Mouse (Mus musculus) stomach, postnatal 0 days (tissue): ENCODE measurements around the gene Zfp940. TPM values are rescaled to one million over a fixed set of nuclear protein-coding genes. Genes with fewer than 3 reads are reported as not detected.
A peak's percentile ranks its signal among the peaks of the same experiment; 100 is the strongest.

Experiments
- ATAC-seq: fragments of 200-750 bp; cut with Nextera tagmentation; 2 replicates; pipeline ENCODE4 v1.8.0; 2017; ENCODE audit not compliant: low FRiP score, low TSS enrichment
- DNase-seq: peaks from one replicate; pipeline ENCODE4 v3.0.0-alpha.2; 2016; ENCODE audit warnings: low spot score
- H3K27ac ChIP-seq: fragments of 300-500 bp; sonication (generic); replicated peaks from 2 replicates; pipeline ENCODE4 v1.5.1; 2014; ENCODE audit warnings: mild to moderate bottlenecking, control low read depth
- H3K27me3 ChIP-seq: fragments of 300-500 bp; sonication (generic); 2 replicates; pipeline ENCODE4 v1.6.1; 2014; ENCODE audit warnings: low read length; ENCODE audit not compliant: control insufficient read depth, insufficient read depth
- H3K36me3 ChIP-seq: fragments of 300-500 bp; sonication (generic); 2 replicates; pipeline ENCODE4 v1.6.1; 2014; ENCODE audit warnings: low read length, mixed read lengths; ENCODE audit not compliant: control insufficient read depth, insufficient read depth
- H3K4me1 ChIP-seq: fragments of 300-500 bp; sonication (generic); replicated peaks from 2 replicates; pipeline ENCODE4 v1.6.1; 2014; ENCODE audit warnings: antibody characterized with exemption; ENCODE audit not compliant: control insufficient read depth, insufficient read depth
- H3K4me2 ChIP-seq: fragments of 300-500 bp; sonication (generic); replicated peaks from 2 replicates; pipeline ENCODE4 v1.6.1; 2014; ENCODE audit warnings: low read depth, mild to moderate bottlenecking, control low read depth, moderate library complexity
- H3K4me3 ChIP-seq: fragments of 300-500 bp; sonication (generic); 2 replicates; pipeline ENCODE4 v1.5.1; 2014; ENCODE audit warnings: low read depth, low read length, control low read depth
- H3K9ac ChIP-seq: fragments of 300-500 bp; sonication (generic); 2 replicates; pipeline ENCODE4 v1.6.1; 2014; ENCODE audit warnings: mild to moderate bottlenecking, low read length, control low read depth, mixed read lengths
- H3K9me3 ChIP-seq: fragments of 300-500 bp; sonication (generic); 2 replicates; pipeline ENCODE4 v1.6.1; 2016; ENCODE audit warnings: low read length; ENCODE audit not compliant: control insufficient read depth
- CTCF ChIP-seq: IDR thresholded peaks from 2 replicates; pipeline ENCODE4 v1.5.1; 2016; ENCODE audit warnings: antibody characterized with exemption, low read depth, mild to moderate bottlenecking, moderate library complexity
- EP300 ChIP-seq: optimal IDR thresholded peaks from 2 replicates; pipeline ENCODE3; 2016; ENCODE audit warnings: antibody characterized with exemption
- WGBS: fragments of 180-500 bp; shearing (Covaris S2); extraction: QIAGEN DNeasy Blood & Tissue Kit; methylation state at CpG from one replicate; pipeline ENCODE4 v1.1.7; 2014; 5-methylcytosine and 5-hydroxymethylcytosine counted together
- polyA plus RNA-seq: library from polyadenylated mRNA; unstranded; fragments of >200 nt; fragmentation: Nextera tagmentation; extraction: Ambion mirVana; gene quantifications from 2 replicates; pipeline ENCODE4 v1.2.1, GENCODE M21; 2015

The Zfp940 gene
- polyA plus RNA-seq, 1 experiment from 2014 or later, result 1.2 TPM

DNA sequence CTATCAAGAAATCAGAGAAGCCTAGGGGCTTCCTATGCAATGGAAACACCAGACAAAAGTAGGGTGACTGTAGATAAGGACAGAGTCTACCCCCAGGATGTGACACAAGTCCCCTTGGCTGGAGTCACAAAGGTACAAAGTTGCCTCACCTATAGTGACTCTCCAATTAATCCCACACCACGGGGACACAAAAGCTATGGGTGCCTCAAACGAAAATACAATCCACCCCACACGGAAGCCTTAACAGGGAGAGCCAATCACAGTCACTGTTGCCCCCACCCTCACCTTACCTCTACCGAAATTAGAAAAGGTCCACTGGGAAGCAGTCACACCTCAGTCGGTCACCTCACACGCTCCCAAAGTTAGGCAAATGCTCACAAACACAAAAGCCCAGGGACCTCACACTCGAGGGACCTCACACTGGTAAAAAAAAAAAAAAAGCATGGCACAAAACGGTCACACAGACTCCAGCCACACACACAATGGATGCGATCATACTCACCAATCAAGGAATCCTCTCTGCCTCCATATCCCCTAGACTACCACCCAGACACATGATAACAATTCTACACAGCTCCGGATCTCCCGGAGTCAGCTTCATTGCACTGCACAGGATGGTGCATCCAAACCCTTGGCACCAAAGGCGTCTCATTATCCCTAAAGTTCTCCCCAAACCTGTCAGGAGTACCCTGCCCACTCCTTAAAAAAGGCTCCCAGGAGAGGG is 38.2 kb downstream of the Zfp940 start:
- Histone ChIP-seq H3K27ac (peak overlapping the region; percentile 45; the same call in 1 of the 2 replicates), H3K4me2 (peak overlapping the region; percentile 55), H3K9me3 (no peaks in the 10 kb centered on the region), H3K4me3 (peak overlapping the region; percentile 65), H3K27me3 (no peaks in the 10 kb centered on the region), H3K4me1 (peaks cover 4% of the 10 kb centered on the region), H3K36me3 (no peaks in the 10 kb centered on the region), H3K9ac (peak overlapping the region; percentile 73)
- no peak for TF ChIP-seq CTCF
- no peak for TF ChIP-seq EP300
- DNase-seq, result no peak
- ATAC-seq, result 0 out of 2 replicates have a peak, but pooled peaks have one; percentile 30
- WGBS, result 2% methylated on average over 12 of the region's 12 CpGs

DNA sequence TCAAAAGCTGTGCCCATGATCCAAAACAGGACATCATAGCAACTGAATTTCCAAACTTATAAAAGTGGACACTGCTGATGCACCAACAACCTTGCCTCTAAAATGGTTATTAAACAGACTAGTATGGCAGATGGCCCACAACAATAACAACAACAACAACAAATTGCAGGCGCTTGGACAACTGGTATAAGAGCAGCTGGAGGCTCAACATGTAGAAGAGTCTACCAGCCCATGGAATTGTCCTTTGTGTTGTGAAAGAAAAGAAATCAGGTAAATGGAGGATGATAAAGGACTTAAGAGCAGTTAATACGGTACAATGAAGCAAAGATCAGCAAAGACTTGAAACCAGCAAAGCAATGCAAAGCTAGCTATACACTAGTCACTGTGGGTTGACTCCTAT is 39.1 kb downstream of the Zfp940 start:
- no peak for DNase-seq
- Histone ChIP-seq H3K27ac (no peak overlapping the region), H3K4me2 (no peak overlapping the region), H3K9ac (no peak overlapping the region), H3K27me3 (no peaks in the 10 kb centered on the region), H3K4me1 (peaks cover 4% of the 10 kb centered on the region), H3K36me3 (no peaks in the 10 kb centered on the region), H3K9me3 (no peaks in the 10 kb centered on the region), H3K4me3 (no peak overlapping the region)
- no peak for TF ChIP-seq CTCF
- TF ChIP-seq EP300, result no peak
- no peak for ATAC-seq
- 93% methylated on average over 2 of the region's 2 CpGs for WGBS

DNA sequence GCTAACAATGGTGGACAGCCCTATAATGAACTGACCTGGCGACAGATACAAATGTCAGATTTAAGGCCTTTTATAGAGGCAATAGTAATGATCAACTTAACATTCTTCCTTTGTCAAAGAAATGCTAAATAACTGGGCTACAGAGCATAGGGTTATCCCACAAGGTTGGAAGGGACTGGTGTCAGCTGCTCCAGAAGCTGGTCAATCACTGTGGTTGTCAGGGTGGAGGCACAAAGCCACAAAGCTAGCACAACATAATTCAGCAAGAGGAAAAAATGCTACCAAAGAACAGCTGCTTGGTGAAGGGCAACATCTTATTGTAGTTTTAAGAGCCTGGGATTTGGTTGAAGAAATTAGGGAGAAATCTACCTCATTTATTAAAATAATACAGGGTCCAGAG is 41.2 kb downstream of the Zfp940 start:
- H3K4me1 ChIP-seq, result peaks cover 4% of the 10 kb centered on the region
- no peaks in the 10 kb centered on the region for H3K36me3 ChIP-seq
- no peak for TF ChIP-seq CTCF
- TF ChIP-seq EP300, result no peak
- no peak overlapping the region for H3K27ac ChIP-seq
- no peaks in the 10 kb centered on the region for H3K27me3 ChIP-seq
- WGBS, result 89% methylated on average over 1 of the region's 1 CpGs
- no peak overlapping the region for H3K9ac ChIP-seq
- no peak for DNase-seq
- no peak for ATAC-seq
- no peak overlapping the region for H3K4me2 ChIP-seq
- H3K9me3 ChIP-seq, result no peaks in the 10 kb centered on the region
- H3K4me3 ChIP-seq, result no peak overlapping the region

DNA sequence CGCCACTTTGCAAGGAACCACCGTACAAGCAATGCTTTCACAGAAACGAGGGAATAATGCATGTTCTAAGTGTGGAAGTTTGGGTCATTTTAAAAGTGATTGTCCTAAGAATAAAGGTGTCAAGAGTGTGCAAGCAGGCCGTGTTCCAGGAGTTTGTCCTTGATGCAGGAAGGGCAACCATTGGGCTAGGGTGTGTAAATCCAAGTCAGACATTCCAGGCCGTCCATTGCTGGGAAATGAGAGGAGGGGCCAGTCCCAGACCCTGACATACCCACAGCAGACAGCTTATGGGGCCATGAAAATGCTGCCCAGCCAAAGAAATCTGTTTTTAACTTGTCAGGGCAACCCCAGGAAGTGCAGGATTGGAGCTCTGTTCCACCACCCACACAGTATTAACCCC is 46.4 kb downstream of the Zfp940 start:
- Histone ChIP-seq H3K4me1 (no peaks in the 10 kb centered on the region), H3K36me3 (no peaks in the 10 kb centered on the region), H3K9ac (no peak overlapping the region), H3K4me3 (no peak overlapping the region), H3K27me3 (no peaks in the 10 kb centered on the region), H3K27ac (no peak overlapping the region), H3K9me3 (no peaks in the 10 kb centered on the region), H3K4me2 (no peak overlapping the region)
- WGBS, result 76% methylated on average over 5 of the region's 5 CpGs
- ATAC-seq (no peak), DNase-seq (no peak)
- TF ChIP-seq CTCF (no peak), EP300 (no peak)

DNA sequence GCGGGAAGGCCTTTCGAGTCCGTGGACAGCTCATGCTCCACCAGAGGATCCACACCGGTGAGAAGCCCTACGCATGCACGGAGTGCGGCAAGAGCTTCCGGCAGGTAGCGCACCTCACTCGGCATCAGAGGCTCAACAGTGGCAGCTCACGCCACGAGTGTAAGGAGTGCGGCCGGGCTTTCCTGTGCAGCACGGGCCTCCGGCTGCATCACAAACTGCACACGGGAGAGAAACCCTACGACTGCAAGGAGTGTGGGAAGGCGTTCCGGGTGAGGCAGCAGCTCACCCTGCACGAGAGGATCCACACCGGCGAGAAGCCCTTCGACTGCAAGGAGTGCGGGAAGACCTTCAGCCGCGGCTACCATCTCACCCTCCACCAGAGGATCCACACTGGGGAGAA is 60.6 kb downstream of the Zfp940 start:
- no peaks in the 10 kb centered on the region for H3K4me1 ChIP-seq
- 0 out of 2 replicates have a peak, but pooled peaks cover 2% of the 10 kb centered on the region for H3K9me3 ChIP-seq
- WGBS, result 44% methylated on average over 27 of the region's 27 CpGs
- H3K9ac ChIP-seq, result no peak overlapping the region
- H3K36me3 ChIP-seq, result peaks cover 18% of the 10 kb centered on the region
- no peak overlapping the region for H3K27ac ChIP-seq
- ATAC-seq (no peak), DNase-seq (no peak)
- H3K4me2 ChIP-seq, result no peak overlapping the region
- H3K4me3 ChIP-seq, result no peak overlapping the region
- no peak for TF ChIP-seq CTCF
- no peak for TF ChIP-seq EP300
- H3K27me3 ChIP-seq, result no peaks in the 10 kb centered on the region

DNA sequence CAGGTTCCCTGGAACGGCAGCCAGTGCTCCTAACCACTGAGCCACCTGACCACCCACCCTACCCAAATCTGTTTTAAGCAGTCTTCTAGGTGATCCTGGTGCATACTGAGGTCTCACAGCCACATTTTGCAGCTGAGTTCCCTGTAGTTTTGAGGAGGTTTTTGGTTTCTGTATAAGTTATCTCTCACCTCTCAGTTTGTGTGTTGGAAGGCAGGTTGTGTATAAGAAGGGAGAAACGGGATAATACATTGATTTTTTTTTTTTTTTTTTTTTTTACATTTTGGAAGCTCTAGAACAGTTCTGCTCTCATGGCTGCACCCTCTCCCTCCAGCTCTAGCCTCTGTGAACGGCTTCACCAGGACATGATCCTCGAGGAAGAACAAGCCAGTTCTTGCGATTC is 67.6 kb downstream of the Zfp940 start:
- H3K9ac ChIP-seq, result no peak overlapping the region
- ATAC-seq, result no peak

More for the DNA sequence above, 67.6 kb downstream of the Zfp940 start:
- Histone ChIP-seq H3K36me3 (peaks cover 16% of the 10 kb centered on the region), H3K27me3 (no peaks in the 10 kb centered on the region), H3K4me3 (peak overlapping the region; percentile 82), H3K27ac (no peak overlapping the region), H3K9me3 (no peaks in the 10 kb centered on the region), H3K4me2 (peak overlapping the region; percentile 91), H3K4me1 (no peaks in the 10 kb centered on the region)
- TF ChIP-seq EP300, result no peak
- TF ChIP-seq CTCF, result no peak
- no peak for DNase-seq
- 72% methylated on average over 5 of the region's 5 CpGs for WGBS
